Mouse (Mus musculus) gastrocnemius, adult 2 months (tissue): ENCODE results near the gene Astl. TPM values are rescaled to one million over a fixed set of nuclear protein-coding genes. Genes with fewer than 3 reads are reported as not detected.

Source experiments
- DNase-seq: peaks from one replicate; pipeline ENCODE4 v3.0.0; 2022
- H3K27ac ChIP-seq: fragments of 200-600 bp; 2 replicates; pipeline ENCODE4 v1.8.1; 2022; ENCODE audit warnings: mild to moderate bottlenecking
- H3K4me3 ChIP-seq: fragments of 200-600 bp; 2 replicates; pipeline ENCODE4 v1.8.1; 2022; ENCODE audit warnings: mild to moderate bottlenecking, moderate library complexity
- CTCF ChIP-seq: fragments of 200-600 bp; IDR thresholded peaks from 2 replicates; pipeline ENCODE4 v1.8.1; 2022; ENCODE audit warnings: antibody characterized with exemption, mild to moderate bottlenecking, moderate library complexity
- intact Hi-C: fragments of 180-260 bp; cut with DNase I; formaldehyde crosslinking; loops from one replicate; pipeline ENCODE4 v1.15.1; 2025
- total RNA-seq, 2 experiments: library from RNA; stranded (reverse); gene quantifications; 2 replicates each; pipeline ENCODE4 v1.2.3; 2021

Astl gene
- total RNA-seq, 2 experiments from 2014 or later, result 0.25 TPM; not detected in 1

GRCm38 (mm10) chr2:127333945-127334603, 4.4 kb upstream of the Astl start:
- Histone ChIP-seq H3K4me3 (no peak overlapping the region), H3K27ac (no peak overlapping the region)
- DNase-seq, result peak; percentile 20
- no peak for TF ChIP-seq CTCF
- intact Hi-C loops, result no loop called here

- no peak overlapping the region for H3K4me3 ChIP-seq
- H3K27ac ChIP-seq, result no peak overlapping the region
- intact Hi-C loops, result no loop called here
- no peak for TF ChIP-seq CTCF
- no peak for DNase-seq
Measured at GRCm38 (mm10) chr2:127335078-127335541, 3.3 kb upstream of the Astl start.

GRCm38 (mm10) chr2:127335767-127336496, 2.5 kb upstream of the Astl start, which contains the start of gene Dusp2:
TSS of gene Dusp2 (plus strand) at chr2:127336159.
- TF ChIP-seq CTCF, result no peak
- DNase-seq, result peak; percentile 86
- peak within 1 kb of the TSS; percentile 76 for H3K4me3 ChIP-seq
- intact Hi-C loops, result no loop called here
- H3K27ac ChIP-seq, result peak within 1 kb of the TSS; percentile 87

GRCm38 (mm10) chr2:127336497-127336832, 2.0 kb upstream of the Astl start:
- DNase-seq, result no peak
- peak overlapping the region; percentile 76 for H3K4me3 ChIP-seq
- peak overlapping the region; percentile 87 for H3K27ac ChIP-seq
- TF ChIP-seq CTCF, result no peak
- intact Hi-C loops, result no loop called here

GRCm38 (mm10) chr2:127336885-127337284, 1.6 kb upstream of the Astl start:
- peak overlapping the region; percentile 76 for H3K4me3 ChIP-seq
- intact Hi-C loops, result no loop called here
- peak overlapping the region; percentile 87 for H3K27ac ChIP-seq
- DNase-seq, result no peak
- TF ChIP-seq CTCF, result no peak

- DNase-seq, result no peak
- peak overlapping the region; percentile 76; the same call in 1 of the 2 replicates for H3K4me3 ChIP-seq
- no peak overlapping the region for H3K27ac ChIP-seq
- TF ChIP-seq CTCF, result no peak
- intact Hi-C loops, result no loop called here
Measured at GRCm38 (mm10) chr2:127337531-127337930, 908 bp upstream of the Astl start.

- intact Hi-C loops, result no loop called here
- DNase-seq, result no peak
- Histone ChIP-seq H3K4me3 (no peak overlapping the region), H3K27ac (no peak overlapping the region)
- no peak for TF ChIP-seq CTCF
Measured at GRCm38 (mm10) chr2:127338012-127338411, 427 bp upstream of the Astl start.

GRCm38 (mm10) chr2:127338833-127339232, 394 bp downstream of the Astl start:
- no peak for DNase-seq
- intact Hi-C loops, result no loop called here
- no peak for TF ChIP-seq CTCF
- Histone ChIP-seq H3K4me3 (no peak overlapping the region), H3K27ac (no peak overlapping the region)

- Histone ChIP-seq H3K4me3 (no peak overlapping the region), H3K27ac (no peak overlapping the region)
- no peak for TF ChIP-seq CTCF
- intact Hi-C loops, result no loop called here
- DNase-seq, result no peak
Measured at GRCm38 (mm10) chr2:127339262-127339661, 823 bp downstream of the Astl start.

- TF ChIP-seq CTCF, result peak; percentile 94
- peak; percentile 74 for DNase-seq
- Histone ChIP-seq H3K27ac (no peak overlapping the region), H3K4me3 (no peak overlapping the region)
- intact Hi-C loops, result loop anchor here (2.0 kb wide), 2 partner anchors 92 to 174 kb away; no protein-coding TSS in a partner anchor
Measured at GRCm38 (mm10) chr2:127341159-127341558, 2.7 kb downstream of the Astl start.

GRCm38 (mm10) chr2:127346334-127346733, 7.9 kb downstream of the Astl start:
- Histone ChIP-seq H3K4me3 (no peak overlapping the region), H3K27ac (no peak overlapping the region)
- no peak for DNase-seq
- TF ChIP-seq CTCF, result peak; percentile 37
- intact Hi-C loops, result no loop called here

- intact Hi-C loops, result no loop called here
- no peak overlapping the region for H3K27ac ChIP-seq
- no peak for DNase-seq
- no peak for TF ChIP-seq CTCF
- no peak overlapping the region for H3K4me3 ChIP-seq
Measured at GRCm38 (mm10) chr2:127347147-127347985, 8.9 kb downstream of the Astl start.

- intact Hi-C loops, result no loop called here
- TF ChIP-seq CTCF, result no peak
- H3K4me3 ChIP-seq, result no peak overlapping the region
Measured at GRCm38 (mm10) chr2:127353881-127354280, 15.4 kb downstream of the Astl start.

More at GRCm38 (mm10) chr2:127353881-127354280, 15.4 kb downstream of the Astl start:
- no peak overlapping the region for H3K27ac ChIP-seq
- no peak for DNase-seq
